Mouse (Mus musculus): ENCODE measurements around the gene Ube2o. TPM values are rescaled to one million over a fixed set of nuclear protein-coding genes. Genes with fewer than 3 reads are reported as not detected.

Gene Ube2o
- polyA plus RNA-seq, 1 experiment = 80.5 TPM

- Histone ChIP-seq H3K36me3 (ENCODE audit: control insufficient read depth) (no peaks in the 10 kb centered on the region), H3K4me3 (replicated peaks) (no peak overlapping the region), H3K9me3 (ENCODE audit: control insufficient read depth, low read length) (no peaks in the 10 kb centered on the region), H3K4me1 (ENCODE audit: control insufficient read depth) (peaks cover 52% of the 10 kb centered on the region), H3K27me3 (ENCODE audit: control insufficient read depth) (peaks cover 50% of the 10 kb centered on the region)
- TF ChIP-seq GATA1 (IDR thresholded peaks at IDR 0.05; ENCODE audit: low read length) = no peak
- no peak; the same call in 2 of the 3 replicates for TF ChIP-seq TAL1 (IDR thresholded peaks at IDR 0.05; ENCODE audit: low read length)
Measured at GRCm38 (mm10) chr11:116589020-116589531, 7.8 kb upstream of the Ube2o start.

- peaks cover 49% of the 10 kb centered on the region for H3K4me1 ChIP-seq (ENCODE audit: control insufficient read depth)
- no peak overlapping the region for H3K4me3 ChIP-seq (replicated peaks)
- H3K9me3 ChIP-seq (ENCODE audit: control insufficient read depth, low read length) = no peaks in the 10 kb centered on the region
- H3K36me3 ChIP-seq (ENCODE audit: control insufficient read depth) = no peaks in the 10 kb centered on the region
- peaks cover 52% of the 10 kb centered on the region for H3K27me3 ChIP-seq (ENCODE audit: control insufficient read depth)
- no peak for TF ChIP-seq TAL1 (IDR thresholded peaks at IDR 0.05; ENCODE audit: low read length)
- TF ChIP-seq GATA1 (IDR thresholded peaks at IDR 0.05; ENCODE audit: low read length) = no peak
Measured at GRCm38 (mm10) chr11:116586801-116587631, 5.8 kb upstream of the Ube2o start.

DNA sequence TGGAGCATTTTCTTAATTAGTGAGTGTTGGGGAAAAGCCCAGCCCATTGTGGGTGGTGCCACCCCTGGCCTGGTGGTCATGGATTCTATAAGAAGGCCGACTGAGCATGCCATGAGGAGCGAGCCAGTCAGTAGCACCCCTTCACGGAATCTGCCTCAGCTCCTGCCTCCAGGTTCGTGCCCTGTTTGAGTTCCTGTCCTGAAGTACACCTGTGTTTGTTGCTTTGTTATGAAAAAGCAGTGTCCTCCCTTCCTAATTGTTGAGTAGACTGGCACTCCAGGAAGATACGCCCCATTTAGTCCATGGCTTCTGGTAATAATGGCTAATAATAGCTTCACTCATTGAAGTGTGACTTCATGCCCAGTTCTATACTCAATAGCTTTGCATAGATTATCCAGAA is 5.1 kb upstream of the Ube2o start, which contains the start of gene Aanat:
Gene Aanat, plus strand, starts transcription at position 123 of the 400 bp plus-strand sequence.
- Histone ChIP-seq H3K27me3 (ENCODE audit: control insufficient read depth) (peaks cover 48% of the 10 kb centered on the region), H3K9me3 (ENCODE audit: control insufficient read depth, low read length) (no peaks in the 10 kb centered on the region), H3K4me3 (replicated peaks) (no peak within 1 kb of the TSS)

GRCm38 (mm10) chr11:116585682-116586081 is 4.4 kb upstream of the Ube2o start:
- TF ChIP-seq GATA1 (IDR thresholded peaks at IDR 0.05; ENCODE audit: low read length) = no peak
- no peak for TF ChIP-seq TAL1 (IDR thresholded peaks at IDR 0.05; ENCODE audit: low read length)
- H3K27me3 ChIP-seq (ENCODE audit: control insufficient read depth) = peaks cover 48% of the 10 kb centered on the region

More for the DNA sequence above, 5.1 kb upstream of the Ube2o start, which contains the start of gene Aanat:
- H3K36me3 ChIP-seq (ENCODE audit: control insufficient read depth) = no peaks in the 10 kb centered on the region
- H3K4me1 ChIP-seq (ENCODE audit: control insufficient read depth) = peaks cover 49% of the 10 kb centered on the region
- TF ChIP-seq TAL1 (IDR thresholded peaks at IDR 0.05; ENCODE audit: low read length) (no peak), GATA1 (IDR thresholded peaks at IDR 0.05; ENCODE audit: low read length) (no peak)

GRCm38 (mm10) chr11:116580711-116581375 is 404 bp downstream of the Ube2o start:
- TF ChIP-seq TAL1 (IDR thresholded peaks at IDR 0.05; ENCODE audit: low read length) = no peak
- no peak for TF ChIP-seq GATA1 (IDR thresholded peaks at IDR 0.05; ENCODE audit: low read length)
- Histone ChIP-seq H3K9me3 (ENCODE audit: control insufficient read depth, low read length) (no peaks in the 10 kb centered on the region), H3K27me3 (ENCODE audit: control insufficient read depth) (peaks cover 13% of the 10 kb centered on the region), H3K4me3 (replicated peaks) (peak overlapping the region; percentile 94), H3K4me1 (ENCODE audit: control insufficient read depth) (peaks cover 59% of the 10 kb centered on the region), H3K36me3 (ENCODE audit: control insufficient read depth) (peaks cover 41% of the 10 kb centered on the region)

More at GRCm38 (mm10) chr11:116585682-116586081, 4.4 kb upstream of the Ube2o start:
- Histone ChIP-seq H3K4me3 (replicated peaks) (no peak overlapping the region), H3K9me3 (ENCODE audit: control insufficient read depth, low read length) (no peaks in the 10 kb centered on the region), H3K4me1 (ENCODE audit: control insufficient read depth) (peaks cover 50% of the 10 kb centered on the region), H3K36me3 (ENCODE audit: control insufficient read depth) (no peaks in the 10 kb centered on the region; the same call in 1 of the 2 replicates)

DNA sequence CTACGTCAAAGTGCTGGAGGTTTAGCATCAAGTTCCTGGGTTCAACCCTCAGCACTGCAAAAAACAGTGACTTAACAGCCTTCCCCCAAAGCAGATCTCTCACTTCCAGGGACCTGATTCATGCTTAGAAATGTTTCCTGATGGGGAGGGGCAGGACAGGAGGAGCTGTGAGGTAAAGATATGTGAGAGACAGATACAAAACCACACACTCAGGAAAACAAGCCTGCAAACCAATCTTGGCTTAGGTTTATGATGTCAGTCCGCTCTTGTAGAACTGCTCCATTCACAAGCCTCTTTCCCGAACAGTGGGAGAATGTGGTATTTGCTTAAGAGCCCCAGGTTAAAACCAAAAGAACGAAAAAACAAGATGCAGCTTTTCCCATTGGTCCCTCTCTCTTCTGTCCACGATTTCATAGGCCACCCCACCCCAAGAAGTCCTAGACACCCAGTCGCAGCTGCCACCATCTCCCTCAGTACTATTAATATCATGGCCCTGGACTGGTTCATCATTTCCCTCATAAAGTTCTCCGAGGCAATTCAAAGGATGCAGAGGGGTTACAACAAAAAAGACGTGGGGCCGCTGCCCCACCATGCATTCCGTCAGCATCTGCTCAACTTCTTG is 1.1 kb downstream of the Ube2o start:
- Histone ChIP-seq H3K36me3 (ENCODE audit: control insufficient read depth) (peaks cover 48% of the 10 kb centered on the region), H3K4me1 (ENCODE audit: control insufficient read depth) (peaks cover 66% of the 10 kb centered on the region)

GRCm38 (mm10) chr11:116579280-116579679 is 2.0 kb downstream of the Ube2o start:
- Histone ChIP-seq H3K27me3 (ENCODE audit: control insufficient read depth) (peaks cover 8% of the 10 kb centered on the region), H3K4me3 (replicated peaks) (peak overlapping the region; percentile 94), H3K4me1 (ENCODE audit: control insufficient read depth) (peaks cover 75% of the 10 kb centered on the region), H3K36me3 (ENCODE audit: control insufficient read depth) (peaks cover 57% of the 10 kb centered on the region), H3K9me3 (ENCODE audit: control insufficient read depth, low read length) (no peaks in the 10 kb centered on the region)
- TF ChIP-seq GATA1 (IDR thresholded peaks at IDR 0.05; ENCODE audit: low read length) (no peak), TAL1 (IDR thresholded peaks at IDR 0.05; ENCODE audit: low read length) (no peak)

More for the DNA sequence above, 1.1 kb downstream of the Ube2o start:
- H3K4me3 ChIP-seq (replicated peaks) = peak overlapping the region; percentile 94
- H3K9me3 ChIP-seq (ENCODE audit: control insufficient read depth, low read length) = no peaks in the 10 kb centered on the region
- H3K27me3 ChIP-seq (ENCODE audit: control insufficient read depth) = peaks cover 13% of the 10 kb centered on the region
- TF ChIP-seq TAL1 (IDR thresholded peaks at IDR 0.05; ENCODE audit: low read length) (peak; percentile 72), GATA1 (IDR thresholded peaks at IDR 0.05; ENCODE audit: low read length) (peak; percentile 35; the same call in 1 of the 2 replicates)

DNA sequence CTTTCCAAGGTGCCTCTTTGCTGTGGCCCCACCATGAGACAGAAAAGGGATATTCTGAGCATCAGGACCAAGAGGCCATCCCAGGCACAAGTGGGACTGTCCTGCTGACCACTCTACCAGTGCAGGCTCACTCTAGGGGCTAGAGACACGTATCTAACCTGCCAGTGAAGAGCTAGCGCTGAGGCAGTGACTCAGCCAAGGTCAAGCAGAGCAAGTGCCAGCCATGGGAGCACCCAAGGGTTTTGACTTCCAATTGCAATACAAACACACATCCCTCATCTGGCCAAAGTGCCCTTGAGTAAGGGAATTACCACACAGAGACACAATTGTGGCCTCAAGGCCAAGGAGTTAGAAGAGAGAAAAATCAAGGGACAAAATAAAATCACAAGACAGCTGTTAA is 5.9 kb downstream of the Ube2o start:
- peaks cover 87% of the 10 kb centered on the region for H3K36me3 ChIP-seq (ENCODE audit: control insufficient read depth)
- H3K4me3 ChIP-seq (replicated peaks) = peak overlapping the region; percentile 63
- TF ChIP-seq GATA1 (IDR thresholded peaks at IDR 0.05; ENCODE audit: low read length) (no peak), TAL1 (IDR thresholded peaks at IDR 0.05; ENCODE audit: low read length) (no peak)
- no peaks in the 10 kb centered on the region for H3K27me3 ChIP-seq (ENCODE audit: control insufficient read depth)
- H3K9me3 ChIP-seq (ENCODE audit: control insufficient read depth, low read length) = no peaks in the 10 kb centered on the region
- H3K4me1 ChIP-seq (ENCODE audit: control insufficient read depth) = peaks cover 99% of the 10 kb centered on the region

Measured in erythroblast, embryonic 14.5 days (primary cell).